Mouse (Mus musculus) C2C12 (cell line): ENCODE data around the gene Txndc9.

Experiments used
- CEBPB ChIP-seq: IDR thresholded peaks from one replicate; pipeline ENCODE4 v1.6.1; 2011; ENCODE audit warnings: low read depth, mild to moderate bottlenecking, control low read depth, moderate library complexity
- CTCF ChIP-seq: IDR thresholded peaks from one replicate; pipeline ENCODE4 v1.5.1; 2011; ENCODE audit not compliant: control insufficient read depth, insufficient read depth, insufficient read length
- FOSL1 ChIP-seq: IDR thresholded peaks from one replicate; pipeline ENCODE4 v1.8.0; 2011; ENCODE audit warnings: mild to moderate bottlenecking, low read length; ENCODE audit not compliant: poor library complexity, insufficient read depth, severe bottlenecking
- MAX ChIP-seq: IDR thresholded peaks from one replicate; pipeline ENCODE4 v1.6.1; 2011; ENCODE audit warnings: mild to moderate bottlenecking, control low read depth
- MYOD1 ChIP-seq: IDR thresholded peaks from one replicate; pipeline ENCODE4 v1.6.1; 2011; ENCODE audit warnings: low read depth; ENCODE audit not compliant: control insufficient read depth, insufficient read length
- MYOG ChIP-seq: IDR thresholded peaks from one replicate; pipeline ENCODE4 v1.6.1; 2011; ENCODE audit not compliant: control insufficient read depth, insufficient read length; ENCODE audit errors: extremely low read depth
- USF1 ChIP-seq: IDR thresholded peaks from one replicate; pipeline ENCODE4 v1.6.1; 2011; ENCODE audit warnings: low read depth, mild to moderate bottlenecking, control low read depth, moderate library complexity

DNA sequence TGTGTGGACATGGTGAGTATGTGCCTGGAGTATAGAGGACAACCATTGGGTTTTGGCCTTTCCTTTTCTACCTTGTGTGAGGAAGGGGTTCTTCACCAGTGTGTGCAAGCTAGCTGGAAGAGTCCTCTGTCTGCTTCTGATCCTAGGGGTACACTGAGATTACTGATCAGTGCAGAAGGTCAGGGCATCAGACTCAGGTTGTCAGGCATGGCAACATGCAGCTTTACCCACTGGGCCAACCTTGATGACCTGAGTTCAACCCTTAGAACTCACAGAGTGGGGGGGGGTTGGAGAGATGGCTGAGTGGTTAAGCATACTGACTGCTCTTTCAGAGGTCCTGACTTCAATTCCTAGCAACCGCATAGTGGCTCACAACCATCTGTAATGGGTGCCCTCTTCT is 13.4 kb downstream of the Txndc9 start:
- TF ChIP-seq CTCF: no peak
- no peak for TF ChIP-seq MYOG
- TF ChIP-seq USF1: no peak
- TF ChIP-seq MAX: no peak
- no peak for TF ChIP-seq MYOD1
- TF ChIP-seq CEBPB: no peak
- no peak for TF ChIP-seq FOSL1
